Mouse (Mus musculus) embryonic fibroblast, embryonic 13.5 days (primary cell): ENCODE measurements around the gene Cacna1c.

Experiments used
- CTCF ChIP-seq: IDR thresholded peaks from 2 replicates; pipeline ENCODE4 v1.5.1; 2011; ENCODE audit warnings: mild to moderate bottlenecking, control low read depth, low read length, moderate library complexity, borderline replicate concordance; ENCODE audit not compliant: insufficient read depth
- POLR2A ChIP-seq: IDR thresholded peaks from 2 replicates; pipeline ENCODE4 v1.6.1; 2011; ENCODE audit warnings: low read depth, mild to moderate bottlenecking, control low read depth, low read length, moderate library complexity

- TF ChIP-seq CTCF (no peak), POLR2A (no peak)
These were observed 299.1 kb downstream of the Cacna1c start for GRCm38 (mm10) chr6:118897101-118897500.
